Mouse (Mus musculus) embryonic fibroblast, embryonic 13.5 days (primary cell): ENCODE measurements at regions not wholly inside any gene's neighbourhood (a gene's known extent, or its start where the extent isn't known, plus 50 kb on each side); places are given as distances from the start of the nearest gene placed in this dataset.

Experiments
- CTCF ChIP-seq: IDR thresholded peaks from 2 replicates; pipeline ENCODE4 v1.5.1; 2011; ENCODE audit warnings: mild to moderate bottlenecking, control low read depth, low read length, moderate library complexity, borderline replicate concordance; ENCODE audit not compliant: insufficient read depth
- POLR2A ChIP-seq: IDR thresholded peaks from 2 replicates; pipeline ENCODE4 v1.6.1; 2011; ENCODE audit warnings: low read depth, mild to moderate bottlenecking, control low read depth, low read length, moderate library complexity

DNA sequence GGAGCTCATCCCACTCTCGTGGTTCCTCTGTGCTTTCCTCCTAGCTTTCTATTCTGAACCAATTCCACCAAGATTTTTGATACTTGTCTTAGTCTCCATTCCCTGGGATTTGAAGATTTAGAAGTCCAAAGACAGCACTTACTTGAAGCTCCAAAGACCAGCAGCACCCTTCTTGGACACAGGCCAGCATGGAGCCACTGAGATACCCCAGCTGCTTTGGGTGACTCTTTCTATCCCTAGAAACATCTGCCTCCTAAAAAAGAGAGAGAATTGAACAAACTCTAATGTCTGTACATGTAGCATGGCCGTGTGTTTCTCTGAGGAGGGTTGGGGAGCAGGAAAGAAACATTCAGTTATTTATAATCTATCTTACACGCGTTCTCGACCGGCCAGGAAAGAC lies 235.5 kb downstream of the Snx19 start:
- TF ChIP-seq CTCF, result no peak
- no peak for TF ChIP-seq POLR2A
